In genomic region chr6:37473674-37474342, GRCm38 (mm10) we compare ENCODE assay signal across 8 mouse cellular contexts. TPM values are rescaled to one million over a fixed set of nuclear protein-coding genes. Genes with fewer than 3 reads are reported as not detected.
DNase-seq lines count a peak whose midpoint lies in the region; ATAC-seq and TF ChIP-seq lines count a peak whose summit lies in the region.
"Had no signal": no experiment of that assay in that cellular context is flagged by ENCODE, and none has a peak within 500 bp of the region (broad histone marks: within the 10 kb centered on the region; RNA-seq: fewer than 3 reads in every experiment).

No protein-coding gene starts in this region.

- H3K27me3 ChIP-seq in MEL (ENCODE audit: control insufficient read depth in 1 of 2, insufficient read depth in 2 of 2, low read length in 2 of 2): no peaks in the 10 kb centered on the region
- H3K27me3 ChIP-seq in liver, embryonic 15.5 days: no peaks in the 10 kb centered on the region

- H3K27ac ChIP-seq in MEL (ENCODE audit: control insufficient read depth, low read depth, low read length): no peak overlapping the region
- H3K27ac ChIP-seq in cortical plate, adult 2 months (ENCODE audit: insufficient read depth, low read length): no peak overlapping the region
- H3K27ac ChIP-seq in liver, embryonic 15.5 days (replicated peaks): no peak overlapping the region

- peak; percentile 46 for DNase-seq in layer of hippocampus, adult 11-12 months (ENCODE audit: low spot score)
- DNase-seq in layer of hippocampus, postnatal 36 days: no peak
- DNase-seq in MEL (ENCODE audit: low read depth, low spot score): peak; percentile 3
- no peak for DNase-seq in yolk sac, embryonic 10.5 days (ENCODE audit: low spot score)
- no peak for DNase-seq in ovary, postnatal 10 days (ENCODE audit: low spot score)

- ATAC-seq in liver, embryonic 15.5 days (ENCODE audit: insufficient read depth): peak; percentile 37; the same call in 1 of the 2 replicates

- 76% methylated on average over 4 of the region's 4 CpGs for WGBS in liver, embryonic 15.5 days (ENCODE audit: insufficient replicate concordance)

- TF ChIP-seq POLR2A in MEL (IDR thresholded peaks at IDR 0.05; ENCODE audit: control insufficient read depth in 1 of 2, insufficient read depth in 1 of 2, low read depth in 1 of 2, low read length in 2 of 2, poor library complexity in 1 of 2): no peak
- no peak for TF ChIP-seq POLR2A in cortical plate, adult 2 months (IDR thresholded peaks at IDR 0.05; ENCODE audit: extremely low read depth, insufficient read depth, low read length)

- H3K36me3 ChIP-seq in MEL (ENCODE audit: control insufficient read depth in 1 of 2, insufficient read depth in 2 of 2, low read length in 2 of 2): no peaks in the 10 kb centered on the region
- H3K36me3 ChIP-seq in liver, embryonic 15.5 days (replicated peaks): no peaks in the 10 kb centered on the region

- H3K79me2 ChIP-seq in MEL (ENCODE audit: control insufficient read depth, insufficient read depth, low read length, poor library complexity): no peaks in the 10 kb centered on the region

- no peak; the same call in none of the 2 replicates for TF ChIP-seq RAD21 in MEL (IDR thresholded peaks at IDR 0.05; ENCODE audit: low read depth, low read length)

- TF ChIP-seq CTCF in MEL (IDR thresholded peaks at IDR 0.05 in 2 of 3, conservative IDR thresholded peaks at IDR 0.05 in 1 of 3; ENCODE audit: control insufficient read depth in 1 of 3, insufficient read depth in 1 of 3, low read depth in 2 of 3, low read length in 3 of 3, poor library complexity in 1 of 3, severe bottlenecking in 1 of 3): peak in 1 of 3 experiments; percentile 11; a peak in 1 of 6 replicates
- TF ChIP-seq CTCF in cortical plate, adult 2 months (IDR thresholded peaks at IDR 0.05; ENCODE audit: extremely low read depth, insufficient read depth, low read length): peak; percentile 20; the same call in 1 of the 2 replicates

- no peak overlapping the region for H3K4me2 ChIP-seq in liver, embryonic 15.5 days

- no peaks in the 10 kb centered on the region for H3K4me1 ChIP-seq in MEL (ENCODE audit: control insufficient read depth in 1 of 2, insufficient read depth in 2 of 2, low read length in 2 of 2)
- no peaks in the 10 kb centered on the region for H3K4me1 ChIP-seq in cortical plate, adult 2 months (ENCODE audit: control insufficient read depth, insufficient read depth, low read length)
- peaks cover 5% of the 10 kb centered on the region; the same call in 1 of the 2 replicates for H3K4me1 ChIP-seq in liver, embryonic 15.5 days (replicated peaks)

- TF ChIP-seq EP300 in MEL (IDR thresholded peaks at IDR 0.05; ENCODE audit: low read depth in 1 of 2, low read length in 2 of 2): no peak

- no peak overlapping the region for H3K4me3 ChIP-seq in MEL (ENCODE audit: control insufficient read depth in 1 of 2, insufficient read depth in 1 of 2, low read depth in 2 of 2, low read length in 2 of 2)
- no peak overlapping the region for H3K4me3 ChIP-seq in cortical plate, adult 2 months (ENCODE audit: insufficient read depth, low read length)
- H3K4me3 ChIP-seq in liver, embryonic 15.5 days (replicated peaks): no peak overlapping the region

- no peak overlapping the region for H3K9ac ChIP-seq in MEL (ENCODE audit: control insufficient read depth, low read depth, low read length, poor library complexity, severe bottlenecking)
- H3K9ac ChIP-seq in liver, embryonic 15.5 days: no peak overlapping the region

- H3K9me3 ChIP-seq in MEL (replicated peaks; ENCODE audit: insufficient read depth, low read length): no peaks in the 10 kb centered on the region
- no peaks in the 10 kb centered on the region for H3K9me3 ChIP-seq in liver, embryonic 15.5 days (replicated peaks)

TF ChIP-seq in MEL, 35 proteins besides CTCF, POLR2A, EP300 and RAD21:
- no peak for TF ChIP-seq CHD2 (IDR thresholded peaks at IDR 0.05; ENCODE audit: low read length)

RNA-seq across cellular contexts. Expression of gene Creb3l2, which starts 31.9 kb away (rescaled TPM):
- total RNA-seq in layer of hippocampus, postnatal 36 days (2021): 10 to 100 TPM; 10.7 to 11.5 TPM
- total RNA-seq in MEL (2012; rRNA removed): not detected in 2 replicates
- not detected for polyA plus RNA-seq in MEL (2012; ENCODE audit: insufficient read depth in 1 of 2, insufficient read length in 2 of 2, low read depth in 1 of 2, low replicate concordance in 2 of 2, missing spikeins in 1 of 2)
- 4.9 and 5.6 TPM in 2 replicates for polyA plus RNA-seq in cortical plate, adult 2 months (2012; rRNA removed)
- polyA plus RNA-seq in liver, embryonic 15.5 days (2015; fragmentation: Nextera tagmentation; extraction: Ambion mirVana): 3.0 and 3.8 TPM in 2 replicates

RNA-seq across cellular contexts. Expression of gene Akr1d1, which starts 56.2 kb away (rescaled TPM):
- total RNA-seq in layer of hippocampus, postnatal 36 days (2021): not detected
- total RNA-seq in MEL (2012; rRNA removed): not detected in 2 replicates
- polyA plus RNA-seq in MEL (2012; ENCODE audit: insufficient read depth in 1 of 2, insufficient read length in 2 of 2, low read depth in 1 of 2, low replicate concordance in 2 of 2, missing spikeins in 1 of 2): not detected
- not detected in 2 replicates for polyA plus RNA-seq in cortical plate, adult 2 months (2012; rRNA removed)
- polyA plus RNA-seq in liver, embryonic 15.5 days (2015; fragmentation: Nextera tagmentation; extraction: Ambion mirVana): 8.7 and 9.8 TPM in 2 replicates
- polyA plus RNA-seq: testis, adult 2 months had no signal

Comparison
In these comparisons a context has a peak if more than half of its experiments do, and no peak if none do; other contexts are left out.
1. DNase-seq: peak in layer of hippocampus, adult 11-12 months (single experiment) and MEL (single experiment); none in layer of hippocampus, postnatal 36 days (0 of 2), yolk sac, embryonic 10.5 days (single experiment) and ovary, postnatal 10 days (single experiment).